Mouse (Mus musculus) midbrain, embryonic 13.5 days (tissue): ENCODE data around the gene Srsf2. TPM values are rescaled to one million over a fixed set of nuclear protein-coding genes. Genes with fewer than 3 reads are reported as not detected.

Experiments used
- ATAC-seq: fragments of 200-750 bp; cut with Nextera tagmentation; 2 replicates; pipeline ENCODE4 v1.8.0; 2017; ENCODE audit warnings: mild to moderate bottlenecking, moderate TSS enrichment, moderate library complexity
- H3K27ac ChIP-seq: fragments of 300-500 bp; sonication (generic); 2 replicates; pipeline ENCODE4 v1.5.1; 2015; ENCODE audit warnings: inconsistent platforms, mild to moderate bottlenecking, moderate library complexity
- H3K27me3 ChIP-seq: fragments of 300-500 bp; sonication (generic); 2 replicates; pipeline ENCODE4 v1.6.1; 2015; ENCODE audit warnings: mild to moderate bottlenecking, inconsistent platforms
- H3K36me3 ChIP-seq: fragments of 300-500 bp; sonication (generic); 2 replicates; pipeline ENCODE4 v1.6.1; 2015; ENCODE audit warnings: mild to moderate bottlenecking, inconsistent platforms
- H3K4me1 ChIP-seq: fragments of 300-500 bp; sonication (generic); replicated peaks from 2 replicates; pipeline ENCODE4 v1.6.1; 2015; ENCODE audit warnings: inconsistent platforms
- H3K4me2 ChIP-seq: fragments of 300-500 bp; sonication (generic); replicated peaks from 2 replicates; pipeline ENCODE4 v1.6.1; 2015; ENCODE audit warnings: moderate library complexity, mild to moderate bottlenecking, inconsistent platforms
- H3K4me3 ChIP-seq: fragments of 300-500 bp; sonication (generic); replicated peaks from 2 replicates; pipeline ENCODE4 v1.5.1; 2015; ENCODE audit warnings: mild to moderate bottlenecking, inconsistent platforms
- H3K9ac ChIP-seq: fragments of 300-500 bp; sonication (generic); replicated peaks from 2 replicates; pipeline ENCODE4 v1.6.1; 2015; ENCODE audit warnings: mild to moderate bottlenecking, inconsistent platforms
- H3K9me3 ChIP-seq: fragments of 300-500 bp; sonication (generic); 2 replicates; pipeline ENCODE4 v1.6.1; 2016; ENCODE audit warnings: mild to moderate bottlenecking, inconsistent platforms
- WGBS: fragments of 180-500 bp; shearing (Covaris S2); methylation state at CpG from one replicate; pipeline ENCODE4 v1.1.7; 2015; 5-methylcytosine and 5-hydroxymethylcytosine counted together
- polyA plus RNA-seq: library from polyadenylated mRNA; unstranded; fragments of >200 nt; fragmentation: Nextera tagmentation; extraction: Ambion mirVana; gene quantifications from 2 replicates; pipeline ENCODE4 v1.2.1, GENCODE M21; 2015

The Srsf2 gene
- polyA plus RNA-seq, 1 experiment from 2014 or later, result 659 TPM

GRCm38 (mm10) chr11:116878454-116878853 lies 25.6 kb upstream of the Srsf2 start:
- Histone ChIP-seq H3K27me3 (no peaks in the 10 kb centered on the region), H3K9me3 (no peaks in the 10 kb centered on the region), H3K4me3 (no peak overlapping the region), H3K4me2 (no peak overlapping the region), H3K36me3 (peaks cover 24% of the 10 kb centered on the region), H3K4me1 (no peaks in the 10 kb centered on the region), H3K9ac (no peak overlapping the region), H3K27ac (no peak overlapping the region)
- ATAC-seq, result no peak
- WGBS, result 92% methylated on average over 8 of the region's 8 CpGs

- no peaks in the 10 kb centered on the region for H3K27me3 ChIP-seq
- no peak overlapping the region for H3K4me3 ChIP-seq
- H3K27ac ChIP-seq, result no peak overlapping the region
- H3K36me3 ChIP-seq, result peaks cover 58% of the 10 kb centered on the region
- H3K4me2 ChIP-seq, result no peak overlapping the region
- H3K9ac ChIP-seq, result no peak overlapping the region
- 94% methylated on average over 20 of the region's 20 CpGs for whole genome bisulfite sequencing
- ATAC-seq, result no peak
- H3K4me1 ChIP-seq, result no peaks in the 10 kb centered on the region
- no peaks in the 10 kb centered on the region for H3K9me3 ChIP-seq
These were observed 21.1 kb upstream of the Srsf2 start for GRCm38 (mm10) chr11:116873987-116874386.

GRCm38 (mm10) chr11:116871538-116871937 lies 18.6 kb upstream of the Srsf2 start:
- 95% methylated on average over 9 of the region's 9 CpGs for WGBS
- ATAC-seq, result no peak
- H3K27me3 ChIP-seq, result no peaks in the 10 kb centered on the region
- no peaks in the 10 kb centered on the region for H3K9me3 ChIP-seq
- H3K36me3 ChIP-seq, result peaks cover 77% of the 10 kb centered on the region
- H3K27ac ChIP-seq, result no peak overlapping the region
- no peak overlapping the region for H3K4me2 ChIP-seq
- H3K4me1 ChIP-seq, result no peaks in the 10 kb centered on the region
- no peak overlapping the region for H3K9ac ChIP-seq
- H3K4me3 ChIP-seq, result no peak overlapping the region

- Histone ChIP-seq H3K9ac (no peak overlapping the region), H3K4me2 (no peak overlapping the region), H3K4me3 (no peak overlapping the region), H3K27ac (no peak overlapping the region), H3K4me1 (no peaks in the 10 kb centered on the region), H3K36me3 (peaks cover 85% of the 10 kb centered on the region), H3K9me3 (no peaks in the 10 kb centered on the region), H3K27me3 (no peaks in the 10 kb centered on the region)
- ATAC-seq, result no peak
- WGBS, result 95% methylated on average over 4 of the region's 4 CpGs
These were observed 16.7 kb upstream of the Srsf2 start for GRCm38 (mm10) chr11:116869641-116870040.

GRCm38 (mm10) chr11:116869223-116869622 lies 16.3 kb upstream of the Srsf2 start:
- Histone ChIP-seq H3K27me3 (no peaks in the 10 kb centered on the region), H3K9ac (no peak overlapping the region), H3K27ac (no peak overlapping the region), H3K4me3 (no peak overlapping the region), H3K36me3 (peaks cover 85% of the 10 kb centered on the region), H3K4me2 (no peak overlapping the region), H3K4me1 (no peaks in the 10 kb centered on the region), H3K9me3 (no peaks in the 10 kb centered on the region)
- 91% methylated on average over 8 of the region's 8 CpGs for WGBS
- ATAC-seq, result no peak

- Histone ChIP-seq H3K9me3 (no peaks in the 10 kb centered on the region), H3K4me1 (no peaks in the 10 kb centered on the region), H3K4me3 (no peak overlapping the region), H3K4me2 (no peak overlapping the region), H3K36me3 (peaks cover 84% of the 10 kb centered on the region), H3K9ac (no peak overlapping the region), H3K27me3 (no peaks in the 10 kb centered on the region), H3K27ac (no peak overlapping the region)
- no peak for ATAC-seq
- 84% methylated on average over 3 of the region's 3 CpGs for WGBS
These were observed 15.2 kb upstream of the Srsf2 start for GRCm38 (mm10) chr11:116868129-116868528.

GRCm38 (mm10) chr11:116865945-116866585 lies 13.2 kb upstream of the Srsf2 start:
- Histone ChIP-seq H3K27ac (no peak overlapping the region), H3K9me3 (no peaks in the 10 kb centered on the region), H3K4me3 (no peak overlapping the region), H3K9ac (no peak overlapping the region), H3K4me1 (no peaks in the 10 kb centered on the region), H3K27me3 (no peaks in the 10 kb centered on the region), H3K36me3 (peaks cover 86% of the 10 kb centered on the region), H3K4me2 (no peak overlapping the region)
- no peak for ATAC-seq
- 81% methylated on average over 12 of the region's 12 CpGs for WGBS

GRCm38 (mm10) chr11:116864444-116864843 lies 11.6 kb upstream of the Srsf2 start:
- Histone ChIP-seq H3K27ac (no peak overlapping the region), H3K4me3 (no peak overlapping the region), H3K36me3 (peaks cover 91% of the 10 kb centered on the region), H3K4me1 (no peaks in the 10 kb centered on the region), H3K4me2 (no peak overlapping the region), H3K9ac (no peak overlapping the region), H3K9me3 (no peaks in the 10 kb centered on the region), H3K27me3 (no peaks in the 10 kb centered on the region)
- 91% methylated on average over 10 of the region's 10 CpGs for WGBS
- no peak for ATAC-seq

- no peak for ATAC-seq
- Histone ChIP-seq H3K4me1 (peaks cover 23% of the 10 kb centered on the region), H3K27me3 (no peaks in the 10 kb centered on the region), H3K36me3 (peaks cover 40% of the 10 kb centered on the region), H3K4me2 (no peak overlapping the region), H3K9me3 (no peaks in the 10 kb centered on the region), H3K27ac (no peak overlapping the region), H3K9ac (no peak overlapping the region), H3K4me3 (no peak overlapping the region)
- WGBS, result 88% methylated on average over 12 of the region's 12 CpGs
These were observed 4.4 kb upstream of the Srsf2 start for GRCm38 (mm10) chr11:116857183-116857850.

GRCm38 (mm10) chr11:116854279-116854678 lies 1.4 kb upstream of the Srsf2 start:
- peak overlapping the region; percentile 97; the same call in 1 of the 2 replicates for H3K27ac ChIP-seq
- peaks cover 44% of the 10 kb centered on the region for H3K4me1 ChIP-seq
- H3K9ac ChIP-seq, result peak overlapping the region; percentile 80
- peak overlapping the region; percentile 69 for H3K4me2 ChIP-seq
- peak overlapping the region; percentile 97 for H3K4me3 ChIP-seq
- ATAC-seq, result no peak
- 44% methylated on average over 10 of the region's 10 CpGs for WGBS
- H3K27me3 ChIP-seq, result no peaks in the 10 kb centered on the region
- H3K9me3 ChIP-seq, result no peaks in the 10 kb centered on the region
- H3K36me3 ChIP-seq, result peaks cover 23% of the 10 kb centered on the region

GRCm38 (mm10) chr11:116853512-116853928 lies 626 bp upstream of the Srsf2 start:
- under 1% methylated on average over 35 of the region's 36 CpGs for WGBS
- Histone ChIP-seq H3K4me3 (peak overlapping the region; percentile 97), H3K27ac (peak overlapping the region; percentile 97), H3K4me2 (peak overlapping the region; percentile 69), H3K9me3 (no peaks in the 10 kb centered on the region), H3K9ac (peak overlapping the region; percentile 80), H3K27me3 (no peaks in the 10 kb centered on the region), H3K36me3 (peaks cover 24% of the 10 kb centered on the region), H3K4me1 (peaks cover 47% of the 10 kb centered on the region)
- ATAC-seq, result peak; percentile 92

GRCm38 (mm10) chr11:116852291-116852890 lies 503 bp downstream of the Srsf2 start, which contains the start of gene Mfsd11:
TSS of gene Mfsd11 (plus strand) at chr11:116852440.
- Histone ChIP-seq H3K27me3 (no peaks in the 10 kb centered on the region), H3K27ac (peak within 1 kb of the TSS; percentile 97), H3K4me2 (peak within 1 kb of the TSS; percentile 94), H3K4me3 (peak within 1 kb of the TSS; percentile 97), H3K4me1 (peaks cover 47% of the 10 kb centered on the region), H3K9ac (peak within 1 kb of the TSS; percentile 96), H3K36me3 (peaks cover 31% of the 10 kb centered on the region), H3K9me3 (no peaks in the 10 kb centered on the region)
- under 1% methylated on average over 90 of the region's 91 CpGs for WGBS
- ATAC-seq, result peak; percentile 60
